Mouse (Mus musculus): ENCODE measurements around the gene Pcca.

DNA sequence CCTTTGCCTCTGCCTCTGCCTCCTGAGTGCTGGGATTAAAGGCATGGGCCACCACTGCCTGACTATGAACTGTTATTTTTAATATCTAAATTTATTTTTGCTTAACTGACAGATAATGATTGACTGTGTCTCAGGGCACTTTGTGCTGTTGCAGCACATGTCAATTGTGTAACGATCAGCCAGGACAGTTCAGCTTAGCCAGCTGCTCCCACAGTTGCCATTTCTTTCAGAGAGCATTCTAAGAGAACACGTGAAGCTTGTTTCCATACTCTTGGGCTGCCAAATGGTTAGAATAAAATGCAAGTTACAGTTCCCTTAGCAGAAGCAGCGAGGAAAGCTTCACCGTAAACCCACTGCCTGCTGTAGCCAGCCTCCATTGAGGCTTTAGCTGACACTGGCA is 266.2 kb downstream of the Pcca start:
- TF ChIP-seq USF1 (IDR thresholded peaks at IDR 0.05; ENCODE audit: low read depth) (no peak), CTCF (IDR thresholded peaks at IDR 0.05; ENCODE audit: control insufficient read depth, insufficient read depth, insufficient read length) (no peak)

Measured in C2C12 (cell line).